Mouse (Mus musculus) midbrain, embryonic 10.5 days (tissue): ENCODE results near the gene Mipol1. TPM values are rescaled to one million over a fixed set of nuclear protein-coding genes. Genes with fewer than 3 reads are reported as not detected.
A peak's percentile ranks its signal among the peaks of the same experiment; 100 is the strongest.

Source experiments
- DNase-seq: peaks from one replicate; pipeline ENCODE4 v3.0.0-alpha.2; 2017; ENCODE audit warnings: low spot score
- H3K27ac ChIP-seq: fragments of 300-500 bp; sonication (generic); replicated peaks from 2 replicates; pipeline ENCODE4 v1.5.1; 2016; ENCODE audit warnings: mild to moderate bottlenecking
- H3K27me3 ChIP-seq: fragments of 300-500 bp; sonication (generic); 2 replicates; pipeline ENCODE4 v1.6.1; 2016; ENCODE audit warnings: low read depth, mild to moderate bottlenecking; ENCODE audit not compliant: poor library complexity, severe bottlenecking
- H3K36me3 ChIP-seq: fragments of 300-500 bp; sonication (generic); 2 replicates; pipeline ENCODE4 v1.6.1; 2016; ENCODE audit warnings: mild to moderate bottlenecking, moderate library complexity
- H3K4me1 ChIP-seq: fragments of 300-500 bp; sonication (generic); 2 replicates; pipeline ENCODE4 v1.6.1; 2016
- H3K4me3 ChIP-seq: fragments of 300-500 bp; sonication (generic); 2 replicates; pipeline ENCODE4 v1.5.1; 2016; ENCODE audit warnings: mild to moderate bottlenecking, moderate library complexity
- H3K9me3 ChIP-seq: fragments of 300-500 bp; sonication (generic); replicated peaks from 2 replicates; pipeline ENCODE4 v1.6.1; 2016; ENCODE audit warnings: mild to moderate bottlenecking
- WGBS: fragments of 180-500 bp; shearing (Covaris S2); methylation state at CpG from one replicate; pipeline ENCODE4 v1.1.7; 2016; 5-methylcytosine and 5-hydroxymethylcytosine counted together
- polyA plus RNA-seq: library from polyadenylated mRNA; unstranded; fragments of >200 nt; fragmentation: Nextera tagmentation; extraction: Ambion mirVana; gene quantifications from 2 replicates; pipeline ENCODE4 v1.2.1, GENCODE M21; 2016

The Mipol1 gene
- polyA plus RNA-seq, result 7.8 and 8.9 TPM in 2 replicates

DNA sequence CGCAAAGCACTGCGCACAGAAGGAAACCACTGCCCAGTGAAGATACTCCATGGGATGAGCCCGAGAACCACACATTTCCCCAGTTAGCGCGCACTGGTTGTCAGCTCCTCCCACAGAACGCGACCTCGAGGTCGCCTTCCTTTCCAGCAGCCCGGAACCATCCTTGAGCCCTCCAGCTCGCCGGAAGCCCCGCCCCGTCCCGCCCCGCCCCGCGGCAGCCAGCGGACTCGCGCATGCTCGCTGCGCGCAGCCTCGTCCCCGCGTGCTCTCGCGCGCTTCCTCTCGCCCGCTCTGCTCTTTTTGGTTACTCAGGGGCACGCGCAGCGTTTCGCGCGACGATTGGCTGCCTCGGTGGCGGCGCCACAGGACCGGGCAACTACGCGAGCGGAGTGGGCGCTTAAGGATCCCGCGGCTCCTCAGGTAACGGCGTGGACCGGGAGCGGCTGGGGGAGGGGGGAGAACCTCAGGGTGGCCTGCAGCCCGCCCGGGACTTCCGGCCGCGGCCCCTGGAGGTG lies at the start of gene Mipol1, which contains the start of gene Prps1l3:
TSS of gene Mipol1 (plus strand) at position 236 of the 515 bp plus-strand sequence.
TSS of gene Prps1l3 (plus strand) at position 221 of the 515 bp plus-strand sequence.
- WGBS, result under 1% methylated on average over 58 of the region's 58 CpGs
- H3K4me3 ChIP-seq, result peak within 1 kb of the TSS; percentile 83
- H3K9me3 ChIP-seq, result no peaks in the 10 kb centered on the region
- H3K4me1 ChIP-seq, result peaks cover 17% of the 10 kb centered on the region
- peak; percentile 96 for DNase-seq
- H3K36me3 ChIP-seq, result peaks cover 20% of the 10 kb centered on the region
- H3K27me3 ChIP-seq, result no peaks in the 10 kb centered on the region
- peak within 1 kb of the TSS; percentile 98 for H3K27ac ChIP-seq

DNA sequence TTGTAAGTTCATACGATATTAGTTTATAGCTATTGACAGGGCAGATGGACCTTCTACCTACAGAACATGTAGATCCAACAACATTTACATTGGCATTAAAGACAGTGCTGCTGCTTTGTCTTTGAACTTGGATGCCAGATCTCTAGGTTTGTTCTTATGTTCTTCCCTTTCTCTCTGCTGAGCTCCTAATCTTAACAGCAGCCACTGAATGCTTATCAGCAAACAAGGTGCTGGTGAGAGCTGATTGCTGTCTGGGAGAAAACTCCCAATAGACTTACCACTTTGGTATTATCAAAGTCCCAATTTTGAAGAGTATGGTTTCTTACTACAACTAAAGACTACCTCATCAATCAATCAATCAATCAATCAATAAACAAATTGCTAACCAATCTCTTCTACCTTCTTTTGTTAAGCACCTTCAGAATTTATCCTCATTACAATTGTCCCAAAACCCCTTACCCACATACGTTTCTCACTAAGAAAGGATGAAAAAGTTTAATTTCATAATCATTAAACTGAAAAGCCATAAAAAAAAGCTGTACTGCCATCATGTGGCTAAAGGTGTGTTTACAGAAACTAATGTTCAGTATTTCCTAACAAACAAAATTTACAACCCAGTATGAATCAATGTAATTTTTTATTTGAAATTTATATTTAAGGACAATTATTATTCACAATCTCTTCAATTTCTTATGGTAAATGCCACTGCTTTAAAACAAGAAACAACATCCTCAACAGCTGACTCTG lies 45.7 kb upstream of the Mipol1 start:
- Histone ChIP-seq H3K9me3 (no peaks in the 10 kb centered on the region), H3K27ac (no peak overlapping the region), H3K27me3 (no peaks in the 10 kb centered on the region), H3K4me3 (no peak overlapping the region), H3K36me3 (no peaks in the 10 kb centered on the region), H3K4me1 (peaks cover 6% of the 10 kb centered on the region)
- DNase-seq, result no peak
- WGBS, result 75% methylated on average over 2 of the region's 2 CpGs

DNA sequence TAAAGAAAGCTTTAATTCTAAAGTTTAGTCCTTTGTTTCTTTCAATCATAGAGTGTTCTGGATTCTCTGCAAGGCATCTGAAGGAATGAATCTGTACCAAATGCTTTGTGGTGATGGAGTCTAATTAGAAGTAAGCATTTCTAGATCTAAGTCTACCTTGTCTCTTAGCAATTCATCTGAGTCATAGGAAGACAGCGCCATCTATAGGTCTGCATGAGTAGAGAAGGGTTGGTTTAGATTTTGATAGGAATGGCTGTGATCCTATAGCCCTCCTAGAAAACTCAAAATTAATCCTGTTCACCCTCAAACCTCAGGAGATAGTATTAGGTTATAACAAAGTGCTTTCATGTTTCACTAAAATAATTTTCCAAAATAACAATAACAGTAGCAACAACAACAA lies 44.8 kb upstream of the Mipol1 start:
- Histone ChIP-seq H3K9me3 (no peaks in the 10 kb centered on the region), H3K27me3 (no peaks in the 10 kb centered on the region), H3K4me1 (no peaks in the 10 kb centered on the region), H3K27ac (no peak overlapping the region), H3K36me3 (no peaks in the 10 kb centered on the region), H3K4me3 (no peak overlapping the region)
- 0% methylated on average over 1 of the region's 1 CpGs for WGBS
- DNase-seq, result no peak

DNA sequence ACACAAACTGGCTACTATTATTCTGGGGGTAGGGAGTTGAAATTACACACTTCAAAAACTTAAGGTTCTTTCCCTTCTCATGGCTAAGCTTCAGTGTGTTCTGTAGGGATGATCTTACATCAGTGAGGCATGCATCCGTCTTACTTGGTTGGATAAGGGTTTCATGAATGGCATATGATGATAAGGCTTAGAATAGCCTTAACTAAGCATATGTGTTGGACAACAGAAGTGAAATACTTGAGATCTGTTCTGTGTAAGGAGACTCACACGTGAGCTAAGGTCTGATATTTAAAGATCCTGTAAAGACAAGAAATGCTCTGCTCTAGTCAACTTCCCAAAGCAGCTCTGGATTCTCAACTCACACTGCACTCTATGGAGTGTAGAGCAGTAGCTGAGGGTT lies 44.1 kb upstream of the Mipol1 start:
- H3K4me3 ChIP-seq, result no peak overlapping the region
- DNase-seq, result no peak
- H3K9me3 ChIP-seq, result no peaks in the 10 kb centered on the region
- 79% methylated on average over 2 of the region's 2 CpGs for WGBS
- no peaks in the 10 kb centered on the region for H3K27me3 ChIP-seq
- no peaks in the 10 kb centered on the region for H3K4me1 ChIP-seq
- H3K36me3 ChIP-seq, result no peaks in the 10 kb centered on the region
- H3K27ac ChIP-seq, result no peak overlapping the region

DNA sequence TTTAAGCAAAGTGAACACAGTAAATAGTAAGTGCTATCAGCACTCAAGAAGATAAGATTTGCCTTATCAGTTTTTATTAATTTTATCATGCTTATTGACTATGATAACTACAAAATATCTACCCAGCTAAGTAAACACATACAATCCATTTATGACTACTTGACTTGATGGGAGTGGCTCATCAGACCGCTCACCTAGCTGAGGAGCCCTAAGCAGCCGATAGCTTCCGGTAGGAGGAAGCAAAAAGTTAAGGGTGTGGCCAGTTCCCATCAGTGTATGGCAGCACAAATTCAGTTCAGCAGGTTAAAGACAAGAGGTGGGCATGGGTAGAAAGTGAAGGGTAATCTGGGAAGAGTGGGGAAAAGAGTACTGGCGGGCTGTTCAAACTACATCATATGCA lies 43.2 kb upstream of the Mipol1 start:
- 88% methylated on average over 4 of the region's 4 CpGs for WGBS

DNA sequence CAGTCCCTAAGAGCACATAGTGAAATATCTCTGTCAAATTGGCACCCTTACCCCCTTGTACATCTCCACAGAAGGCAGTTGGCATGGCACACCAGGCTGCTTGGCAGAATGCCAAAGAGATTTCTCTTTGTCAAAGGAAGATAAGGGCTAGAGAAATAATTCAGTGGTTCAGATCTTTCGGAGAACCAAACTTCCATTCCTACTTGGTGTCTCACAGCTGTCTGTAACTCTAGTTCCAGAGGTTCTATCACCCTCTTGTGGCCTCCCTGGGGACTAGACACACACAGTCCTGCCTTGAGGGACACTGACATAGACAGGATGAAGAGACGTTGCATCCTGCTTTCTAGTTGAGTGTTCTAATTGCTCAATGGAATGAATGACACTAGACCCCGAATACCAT lies 35.6 kb upstream of the Mipol1 start:
- 38% methylated on average over 3 of the region's 3 CpGs for WGBS
- Histone ChIP-seq H3K4me3 (no peak overlapping the region), H3K36me3 (no peaks in the 10 kb centered on the region), H3K27me3 (peaks cover 19% of the 10 kb centered on the region), H3K9me3 (no peaks in the 10 kb centered on the region), H3K4me1 (peaks cover 21% of the 10 kb centered on the region), H3K27ac (no peak overlapping the region)
- DNase-seq, result no peak

More for the DNA sequence above, 43.2 kb upstream of the Mipol1 start:
- H3K4me3 ChIP-seq, result no peak overlapping the region
- H3K27ac ChIP-seq, result no peak overlapping the region
- no peaks in the 10 kb centered on the region for H3K27me3 ChIP-seq
- no peaks in the 10 kb centered on the region for H3K9me3 ChIP-seq
- no peaks in the 10 kb centered on the region for H3K4me1 ChIP-seq
- DNase-seq, result no peak
- H3K36me3 ChIP-seq, result no peaks in the 10 kb centered on the region

DNA sequence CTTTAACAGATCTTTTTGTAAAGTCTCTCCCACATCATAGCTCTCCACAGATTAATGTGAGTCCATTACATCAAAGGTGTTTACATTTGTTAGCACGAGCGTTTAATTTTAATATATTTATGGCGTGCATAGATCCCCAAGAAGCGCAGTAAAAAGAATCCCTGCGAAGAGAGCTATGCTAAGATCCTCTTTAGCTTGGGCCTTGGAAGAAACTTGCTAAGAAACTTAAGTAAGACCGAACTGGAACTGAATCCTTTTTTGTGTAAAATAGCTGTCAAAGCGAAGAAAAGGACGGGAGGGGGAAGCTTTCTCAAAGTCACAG lies 34.0 kb upstream of the Mipol1 start:
- Histone ChIP-seq H3K27me3 (peaks cover 19% of the 10 kb centered on the region), H3K4me1 (peaks cover 21% of the 10 kb centered on the region), H3K36me3 (no peaks in the 10 kb centered on the region), H3K9me3 (no peaks in the 10 kb centered on the region), H3K27ac (peak overlapping the region; percentile 88), H3K4me3 (peak overlapping the region; percentile 67)
- DNase-seq, result no peak
- WGBS, result 5% methylated on average over 8 of the region's 8 CpGs

DNA sequence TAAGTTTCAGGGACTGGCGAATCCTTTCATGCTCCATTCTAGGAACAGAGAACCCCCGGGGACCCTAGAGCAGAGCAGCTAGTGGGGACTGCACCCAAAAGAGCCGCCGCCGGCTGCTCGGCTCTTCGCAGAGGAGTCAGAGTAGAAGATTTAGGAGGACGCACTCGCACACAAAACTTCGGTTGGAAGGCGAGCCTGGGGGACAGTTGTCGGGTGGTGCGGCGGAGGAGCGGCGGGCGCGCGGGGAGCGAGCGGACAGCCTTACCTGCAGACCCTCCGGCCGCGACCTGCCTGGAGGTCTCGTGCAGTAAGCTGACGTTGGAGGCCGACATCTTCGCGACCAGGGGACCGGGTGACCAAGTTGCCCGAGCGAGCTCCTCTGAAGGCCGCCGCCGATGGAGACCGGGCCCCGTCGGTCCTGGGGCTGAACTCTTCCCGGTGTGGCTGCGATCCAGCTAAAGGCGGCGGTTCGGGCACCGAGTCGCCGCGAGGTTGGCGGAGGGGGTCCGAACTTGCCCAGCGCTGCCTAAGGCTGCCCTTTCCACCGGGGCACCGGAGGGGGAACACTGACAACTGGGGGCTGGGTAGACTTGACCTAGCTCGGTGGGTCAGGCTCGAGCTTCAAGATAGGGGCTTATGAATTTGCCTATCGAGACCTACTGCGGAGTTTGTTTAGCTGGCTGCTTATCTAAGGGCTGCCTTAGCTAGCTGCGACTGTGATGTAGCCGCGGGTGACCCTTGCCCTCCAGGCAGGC lies 33.4 kb upstream of the Mipol1 start:
- H3K4me3 ChIP-seq, result peak overlapping the region; percentile 67
- H3K36me3 ChIP-seq, result no peaks in the 10 kb centered on the region
- DNase-seq, result peak; percentile 76
- under 1% methylated on average over 59 of the region's 59 CpGs for WGBS
- peak overlapping the region; percentile 88 for H3K27ac ChIP-seq
- H3K9me3 ChIP-seq, result no peaks in the 10 kb centered on the region
- peaks cover 21% of the 10 kb centered on the region for H3K4me1 ChIP-seq
- H3K27me3 ChIP-seq, result peaks cover 19% of the 10 kb centered on the region

DNA sequence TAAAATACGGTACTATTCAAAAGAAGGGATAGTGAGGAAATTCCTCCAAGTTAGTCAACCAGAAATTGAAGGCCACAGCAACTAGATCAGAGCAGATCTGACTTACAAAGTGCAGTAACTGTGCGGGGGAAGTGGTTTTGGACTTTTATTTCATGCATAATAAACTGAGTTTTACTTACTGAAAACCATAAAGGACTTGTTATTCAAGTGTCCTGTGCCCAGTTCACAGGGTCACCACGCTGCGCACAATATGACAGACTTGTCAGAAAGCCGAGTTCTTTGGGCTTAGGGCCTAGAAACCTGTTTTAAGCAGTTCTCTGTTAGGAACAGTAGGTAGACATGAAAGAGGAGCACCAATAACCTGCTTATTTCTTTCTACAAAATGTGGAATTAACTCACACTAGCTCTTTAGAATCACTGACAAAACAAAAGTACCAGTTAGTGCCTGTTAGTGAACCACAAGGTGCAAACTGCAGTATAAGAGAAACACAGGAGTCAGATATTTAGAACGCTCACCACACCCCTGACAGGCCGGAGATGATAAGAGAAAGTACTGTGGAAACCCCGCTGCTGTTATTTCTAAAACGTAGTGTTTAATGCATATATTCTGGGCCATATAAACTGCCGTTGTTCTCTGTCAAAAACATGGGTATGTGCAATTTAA lies 32.7 kb upstream of the Mipol1 start, which contains the start of gene Slc25a21:
TSS of gene Slc25a21 (minus strand) at position 110 of the 664 bp plus-strand sequence.
- WGBS, result 34% methylated on average over 10 of the region's 10 CpGs
- no peak for DNase-seq
- peak within 1 kb of the TSS; percentile 67 for H3K4me3 ChIP-seq
- no peaks in the 10 kb centered on the region for H3K9me3 ChIP-seq
- peak within 1 kb of the TSS; percentile 88 for H3K27ac ChIP-seq
- no peaks in the 10 kb centered on the region for H3K36me3 ChIP-seq
- H3K27me3 ChIP-seq, result peaks cover 19% of the 10 kb centered on the region
- peaks cover 21% of the 10 kb centered on the region for H3K4me1 ChIP-seq

DNA sequence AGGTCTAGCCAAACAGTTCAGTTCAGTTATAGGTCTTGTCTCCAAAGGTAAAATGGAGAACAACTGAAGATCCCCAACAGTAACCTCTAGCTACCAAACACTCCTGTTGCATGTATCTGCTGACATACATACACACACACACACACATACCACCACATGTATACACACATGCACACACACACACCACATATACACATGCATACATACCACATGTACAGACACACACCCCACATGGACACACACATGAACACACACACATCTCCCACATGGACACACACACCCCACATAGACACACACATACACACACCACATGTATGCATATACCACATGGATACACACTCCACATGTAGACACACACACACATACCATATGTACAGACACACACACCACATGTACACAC lies 32.0 kb upstream of the Mipol1 start:
- Histone ChIP-seq H3K4me3 (no peak overlapping the region), H3K4me1 (peaks cover 21% of the 10 kb centered on the region), H3K27ac (peak overlapping the region; percentile 88; the same call in 1 of the 2 replicates), H3K27me3 (peaks cover 19% of the 10 kb centered on the region), H3K36me3 (no peaks in the 10 kb centered on the region), H3K9me3 (no peaks in the 10 kb centered on the region)
- no peak for DNase-seq

DNA sequence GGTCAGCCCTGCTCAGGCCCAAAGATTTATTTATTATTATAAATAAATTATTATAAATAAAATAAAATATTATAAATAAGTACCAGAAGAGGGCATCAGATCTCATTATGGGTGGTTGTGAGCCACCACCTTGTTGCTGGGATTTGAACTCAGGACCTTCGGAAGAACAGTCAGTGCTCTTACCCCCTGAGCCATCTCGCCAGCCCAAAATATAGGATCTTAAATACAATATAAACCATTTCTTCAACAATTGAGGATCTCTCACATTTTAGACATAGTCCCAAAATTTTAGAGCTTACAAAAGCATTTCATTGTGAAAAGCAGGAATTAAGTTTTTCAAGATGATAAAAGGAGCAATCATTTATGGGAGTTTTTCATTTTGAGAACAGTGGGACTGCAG lies 30.8 kb upstream of the Mipol1 start:
- no peak overlapping the region for H3K27ac ChIP-seq
- no peaks in the 10 kb centered on the region for H3K9me3 ChIP-seq
- 95% methylated on average over 2 of the region's 2 CpGs for WGBS
- H3K27me3 ChIP-seq, result peaks cover 17% of the 10 kb centered on the region
- H3K36me3 ChIP-seq, result no peaks in the 10 kb centered on the region
- peaks cover 21% of the 10 kb centered on the region for H3K4me1 ChIP-seq
- H3K4me3 ChIP-seq, result no peak overlapping the region
- no peak for DNase-seq

DNA sequence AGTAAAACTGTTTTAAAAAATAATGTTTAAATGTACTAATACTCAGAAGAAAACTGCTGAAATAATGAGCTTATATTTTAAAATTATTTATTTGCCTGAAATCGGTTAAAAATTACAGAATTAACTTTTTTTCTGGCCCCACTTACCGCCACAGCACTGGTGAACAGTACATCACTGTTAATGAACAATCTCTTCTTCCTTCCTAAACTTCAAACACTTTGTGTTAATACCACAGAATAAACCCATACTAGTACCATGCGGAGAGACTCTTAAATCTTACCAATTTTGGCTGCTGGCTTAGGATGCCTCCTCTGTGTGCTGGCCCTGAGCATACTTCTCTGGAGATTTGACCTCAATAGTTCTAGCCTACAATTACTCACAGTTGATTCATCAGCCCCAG lies 28.3 kb upstream of the Mipol1 start:
- no peak for DNase-seq
- WGBS, result 92% methylated on average over 3 of the region's 3 CpGs
- Histone ChIP-seq H3K4me1 (peaks cover 12% of the 10 kb centered on the region), H3K4me3 (no peak overlapping the region), H3K9me3 (no peaks in the 10 kb centered on the region), H3K27me3 (peaks cover 12% of the 10 kb centered on the region), H3K27ac (no peak overlapping the region), H3K36me3 (no peaks in the 10 kb centered on the region)
